Mouse (Mus musculus) liver, adult 2 months (tissue): ENCODE data around the gene Grhpr. TPM values are rescaled to one million over a fixed set of nuclear protein-coding genes. Genes with fewer than 3 reads are reported as not detected.

Experiments
- DNase-seq: peaks from one replicate; pipeline ENCODE4 v3.0.0-alpha.2; 2011; ENCODE audit warnings: low read depth, low spot score; ENCODE audit errors: extremely low read depth
- H3K27ac ChIP-seq: fragments of 200-500 bp; replicated peaks from 2 replicates; pipeline ENCODE4 v1.5.1; 2012; ENCODE audit warnings: low read depth, mild to moderate bottlenecking, control low read depth, inconsistent platforms, low read length; ENCODE audit not compliant: insufficient read depth
- H3K27me3 ChIP-seq: fragments of 200-500 bp; 2 replicates; pipeline ENCODE4 v1.6.1; 2012; ENCODE audit warnings: mild to moderate bottlenecking, moderate library complexity, low read length, inconsistent platforms; ENCODE audit not compliant: control insufficient read depth, insufficient read depth
- H3K36me3 ChIP-seq: fragments of 200-500 bp; 2 replicates; pipeline ENCODE4 v1.6.1; 2012; ENCODE audit warnings: low read length, inconsistent platforms; ENCODE audit not compliant: control insufficient read depth, insufficient read depth
- H3K4me1 ChIP-seq: fragments of 200-500 bp; 2 replicates; pipeline ENCODE4 v1.6.1; 2011; ENCODE audit warnings: low read length; ENCODE audit not compliant: control insufficient read depth, insufficient read depth
- H3K4me3 ChIP-seq: fragments of 200-500 bp; 2 replicates; pipeline ENCODE4 v1.5.1; 2011; ENCODE audit warnings: low read depth, mild to moderate bottlenecking, control low read depth, low read length, moderate library complexity; ENCODE audit not compliant: insufficient read depth
- H3K79me2 ChIP-seq: fragments of 200-500 bp; 2 replicates; pipeline ENCODE4 v1.6.1; 2012; ENCODE audit warnings: inconsistent platforms, mild to moderate bottlenecking, low read length, moderate library complexity; ENCODE audit not compliant: control insufficient read depth, insufficient read depth
- H3K9ac ChIP-seq: fragments of 200-500 bp; 2 replicates; pipeline ENCODE4 v1.6.1; 2012; ENCODE audit warnings: low read depth, mild to moderate bottlenecking, control low read depth, inconsistent platforms, low read length
- CTCF ChIP-seq: fragments of 200-500 bp; IDR thresholded peaks from 2 replicates; pipeline ENCODE4 v1.5.1; 2011; ENCODE audit warnings: low read depth, low read length, control low read depth
- POLR2A ChIP-seq: fragments of 200-500 bp; IDR thresholded peaks from 2 replicates; pipeline ENCODE4 v1.6.1; 2011; ENCODE audit warnings: low read length, control low read depth; ENCODE audit not compliant: insufficient read depth; ENCODE audit errors: extremely low read depth
- WGBS: fragments of 180-500 bp; shearing (Covaris S2); methylation state at CpG from one replicate; pipeline ENCODE4 v1.1.7; 2018; 5-methylcytosine and 5-hydroxymethylcytosine counted together
- polyA plus RNA-seq: library from polyadenylated mRNA; depleted of rRNA; stranded (reverse); fragments of >200 nt; gene quantifications from 2 replicates; pipeline ENCODE4 v1.2.3, GENCODE M21; 2012
- total RNA-seq: library from RNA; depleted of rRNA; stranded (reverse); fragments of >200 nt; gene quantifications from 2 replicates; pipeline ENCODE4 v1.2.3, GENCODE M21; 2014

Gene Grhpr
- total and polyA plus RNA-seq, 2 experiments: 108 to 313 TPM

DNA sequence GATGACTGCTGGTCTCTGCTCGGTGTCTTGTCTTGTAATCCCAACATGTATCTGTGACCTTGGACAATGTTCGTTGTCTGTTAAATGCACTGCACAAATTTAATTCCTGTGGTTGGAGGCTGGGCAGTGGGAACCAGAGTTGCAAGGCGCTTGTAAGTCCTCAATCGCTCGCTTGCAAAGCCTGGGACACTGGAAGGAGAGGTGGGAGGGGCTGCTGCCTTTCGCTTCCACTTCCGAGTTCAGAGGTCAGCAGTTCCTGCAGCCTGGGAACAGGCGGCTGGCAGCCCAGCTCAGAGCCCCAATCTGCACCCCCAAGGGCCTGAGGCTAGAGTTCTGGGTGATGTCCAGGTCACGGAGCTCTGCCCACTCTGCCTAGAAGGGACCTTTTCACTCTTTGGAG is 28.2 kb upstream of the Grhpr start:
- 68% methylated on average over 9 of the region's 9 CpGs for WGBS

GRCm38 (mm10) chr4:44958776-44959175 is 22.4 kb upstream of the Grhpr start:
- Histone ChIP-seq H3K9ac (no peak overlapping the region), H3K4me1 (no peaks in the 10 kb centered on the region), H3K79me2 (no peaks in the 10 kb centered on the region), H3K27me3 (no peaks in the 10 kb centered on the region), H3K36me3 (no peaks in the 10 kb centered on the region), H3K4me3 (no peak overlapping the region), H3K27ac (no peak overlapping the region)
- TF ChIP-seq CTCF: no peak
- no peak for TF ChIP-seq POLR2A
- WGBS: 82% methylated on average over 9 of the region's 9 CpGs
- DNase-seq: no peak

More for the DNA sequence above, 28.2 kb upstream of the Grhpr start:
- no peak overlapping the region for H3K9ac ChIP-seq
- H3K36me3 ChIP-seq: no peaks in the 10 kb centered on the region
- no peak for DNase-seq
- no peak overlapping the region for H3K27ac ChIP-seq
- no peaks in the 10 kb centered on the region for H3K79me2 ChIP-seq
- H3K4me3 ChIP-seq: no peak overlapping the region
- no peaks in the 10 kb centered on the region for H3K27me3 ChIP-seq
- TF ChIP-seq CTCF (no peak), POLR2A (no peak)
- no peaks in the 10 kb centered on the region for H3K4me1 ChIP-seq

- H3K4me1 ChIP-seq: no peaks in the 10 kb centered on the region
- no peak for TF ChIP-seq POLR2A
- no peak for TF ChIP-seq CTCF
- H3K27me3 ChIP-seq: no peaks in the 10 kb centered on the region
- no peaks in the 10 kb centered on the region for H3K79me2 ChIP-seq
- H3K9ac ChIP-seq: no peak overlapping the region
- no peak for DNase-seq
- H3K27ac ChIP-seq: no peak overlapping the region
- whole genome bisulfite sequencing: 94% methylated on average over 13 of the region's 13 CpGs
- no peak overlapping the region for H3K4me3 ChIP-seq
- no peaks in the 10 kb centered on the region for H3K36me3 ChIP-seq
Observed at GRCm38 (mm10) chr4:44959220-44959619, 22.0 kb upstream of the Grhpr start.

DNA sequence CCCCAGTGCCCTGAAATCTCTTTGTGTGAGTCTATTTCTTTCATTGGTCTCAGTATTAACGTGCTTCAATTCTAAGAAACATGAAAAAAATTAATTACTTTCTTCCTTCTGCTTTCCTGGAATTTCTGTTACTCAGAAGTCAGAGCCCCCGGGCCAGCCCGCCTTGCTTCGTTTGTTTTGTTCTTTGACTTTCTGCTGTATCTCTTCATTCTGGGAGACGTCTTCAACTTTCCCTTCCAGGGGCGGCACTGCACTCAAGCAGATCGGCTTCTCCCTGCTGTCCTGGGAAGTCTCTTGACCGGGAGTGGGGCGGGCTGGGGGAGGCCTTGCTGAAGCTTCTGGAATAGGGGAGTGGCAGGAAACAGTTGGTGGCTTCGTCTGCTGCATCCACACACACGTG is 18.0 kb upstream of the Grhpr start:
- no peak overlapping the region for H3K4me3 ChIP-seq
- H3K27ac ChIP-seq: no peak overlapping the region
- H3K36me3 ChIP-seq: no peaks in the 10 kb centered on the region
- 72% methylated on average over 11 of the region's 11 CpGs for whole genome bisulfite sequencing
- TF ChIP-seq CTCF (no peak), POLR2A (no peak)
- DNase-seq: no peak
- no peak overlapping the region for H3K9ac ChIP-seq
- H3K79me2 ChIP-seq: no peaks in the 10 kb centered on the region
- H3K27me3 ChIP-seq: no peaks in the 10 kb centered on the region
- no peaks in the 10 kb centered on the region for H3K4me1 ChIP-seq

GRCm38 (mm10) chr4:44965175-44965574 is 16.0 kb upstream of the Grhpr start:
- 85% methylated on average over 2 of the region's 2 CpGs for WGBS
- Histone ChIP-seq H3K27ac (no peak overlapping the region), H3K9ac (no peak overlapping the region), H3K4me3 (no peak overlapping the region), H3K79me2 (no peaks in the 10 kb centered on the region), H3K27me3 (no peaks in the 10 kb centered on the region), H3K36me3 (no peaks in the 10 kb centered on the region), H3K4me1 (no peaks in the 10 kb centered on the region)
- no peak for DNase-seq
- TF ChIP-seq CTCF: no peak
- no peak for TF ChIP-seq POLR2A

- no peak overlapping the region for H3K9ac ChIP-seq
- H3K36me3 ChIP-seq: no peaks in the 10 kb centered on the region
- H3K4me3 ChIP-seq: no peak overlapping the region
- H3K27me3 ChIP-seq: no peaks in the 10 kb centered on the region
- H3K79me2 ChIP-seq: no peaks in the 10 kb centered on the region
- no peak for DNase-seq
- no peak overlapping the region for H3K27ac ChIP-seq
- no peaks in the 10 kb centered on the region for H3K4me1 ChIP-seq
- 90% methylated on average over 3 of the region's 3 CpGs for whole genome bisulfite sequencing
- TF ChIP-seq CTCF (no peak), POLR2A (no peak)
Observed at GRCm38 (mm10) chr4:44965736-44966135, 15.5 kb upstream of the Grhpr start.
